Mouse (Mus musculus) small intestine, adult 2 months (tissue): ENCODE measurements around the gene Adam30.

Experiments
- CTCF ChIP-seq: fragments of 200-500 bp; IDR thresholded peaks from 2 replicates; pipeline ENCODE4 v1.5.1; 2012; ENCODE audit warnings: low read depth, mild to moderate bottlenecking, control low read depth, inconsistent platforms, low read length, moderate library complexity, mixed read lengths; ENCODE audit not compliant: insufficient replicate concordance, insufficient read length; ENCODE audit errors: extremely low read depth
- POLR2A ChIP-seq: fragments of 200-500 bp; IDR thresholded peaks from 2 replicates; pipeline ENCODE4 v1.6.1; 2012; ENCODE audit warnings: low read depth, mild to moderate bottlenecking, control low read depth, inconsistent platforms, low read length, moderate library complexity

DNA sequence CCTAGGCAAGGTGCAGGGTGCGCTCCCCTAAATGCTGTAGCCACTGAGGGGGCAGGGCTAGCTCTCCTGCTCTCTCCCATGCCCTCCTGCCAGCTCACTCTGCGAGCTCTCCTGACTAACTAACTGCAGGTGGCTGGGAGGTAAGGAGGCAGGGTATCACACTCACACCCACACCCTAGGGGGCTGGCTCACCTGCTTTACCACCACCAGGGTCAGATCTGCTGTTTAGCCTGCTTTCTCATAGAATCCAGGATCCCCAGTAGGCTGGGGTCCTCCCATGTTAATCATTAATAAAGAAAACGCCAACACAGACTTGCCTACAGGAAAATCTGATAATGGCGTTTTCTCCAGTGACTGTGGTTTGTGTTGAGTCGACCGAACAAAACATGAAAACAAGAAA lies 41.1 kb upstream of the Adam30 start:
- no peak for TF ChIP-seq POLR2A
- TF ChIP-seq CTCF, result no peak
